Mouse (Mus musculus) adrenal gland, postnatal 25 days (tissue): ENCODE results near the gene 5031439G07Rik. TPM values are rescaled to one million over a fixed set of nuclear protein-coding genes. Genes with fewer than 3 reads are reported as not detected.
A peak's percentile ranks its signal among the peaks of the same experiment; 100 is the strongest.

Source experiments
- DNase-seq: peaks from one replicate; pipeline ENCODE4 v3.0.0; 2021; ENCODE audit warnings: mixed read lengths
- total RNA-seq: library from RNA; stranded (reverse); gene quantifications from 2 replicates; pipeline ENCODE4 v1.2.3, GENCODE M21; 2021

Gene 5031439G07Rik
- total RNA-seq, 1 experiment from 2014 or later, result 28.8 TPM

- DNase-seq, result no peak
Measured at GRCm38 (mm10) chr15:84995041-84995440, 6.7 kb upstream of the 5031439G07Rik start.

- DNase-seq, result no peak
Measured at GRCm38 (mm10) chr15:84994498-84994897, 6.1 kb upstream of the 5031439G07Rik start.

- no peak for DNase-seq
Measured at GRCm38 (mm10) chr15:84989771-84990170, 1.4 kb upstream of the 5031439G07Rik start.

GRCm38 (mm10) chr15:84989098-84989497 is 747 bp upstream of the 5031439G07Rik start:
- DNase-seq, result no peak

GRCm38 (mm10) chr15:84987020-84987815 is 1.1 kb downstream of the 5031439G07Rik start:
- peak; percentile 64 for DNase-seq

- no peak for DNase-seq
Measured at GRCm38 (mm10) chr15:84986171-84987019, 2.0 kb downstream of the 5031439G07Rik start.

GRCm38 (mm10) chr15:84985516-84986160 is 2.7 kb downstream of the 5031439G07Rik start:
- DNase-seq, result no peak

GRCm38 (mm10) chr15:84983721-84984120 is 4.6 kb downstream of the 5031439G07Rik start:
- DNase-seq, result no peak

GRCm38 (mm10) chr15:84982888-84983287 is 5.5 kb downstream of the 5031439G07Rik start:
- peak; percentile 22 for DNase-seq

GRCm38 (mm10) chr15:84981609-84982313 is 6.6 kb downstream of the 5031439G07Rik start:
- no peak for DNase-seq

GRCm38 (mm10) chr15:84975729-84976128 is 12.6 kb downstream of the 5031439G07Rik start:
- DNase-seq, result peak; percentile 64

GRCm38 (mm10) chr15:84973544-84973871 is 14.8 kb downstream of the 5031439G07Rik start:
- no peak for DNase-seq

- DNase-seq, result no peak
Measured at GRCm38 (mm10) chr15:84972860-84973543, 15.3 kb downstream of the 5031439G07Rik start.

- no peak for DNase-seq
Measured at GRCm38 (mm10) chr15:84968534-84968933, 19.8 kb downstream of the 5031439G07Rik start.

GRCm38 (mm10) chr15:84965575-84966360 is 22.6 kb downstream of the 5031439G07Rik start:
- DNase-seq, result peak; percentile 68

- DNase-seq, result no peak
Measured at GRCm38 (mm10) chr15:84964771-84965170, 23.6 kb downstream of the 5031439G07Rik start.

- DNase-seq, result no peak
Measured at GRCm38 (mm10) chr15:84962518-84962917, 25.8 kb downstream of the 5031439G07Rik start.

- peak; percentile 26 for DNase-seq
Measured at GRCm38 (mm10) chr15:84960692-84961091, 27.7 kb downstream of the 5031439G07Rik start.

- no peak for DNase-seq
Measured at GRCm38 (mm10) chr15:84959891-84960290, 28.5 kb downstream of the 5031439G07Rik start.

- DNase-seq, result peak; percentile 30
Measured at GRCm38 (mm10) chr15:84958331-84958730, 30.0 kb downstream of the 5031439G07Rik start.

- no peak for DNase-seq
Measured at GRCm38 (mm10) chr15:84957851-84958250, 30.5 kb downstream of the 5031439G07Rik start.
